Mouse (Mus musculus) stomach, embryonic 14.5 days (tissue): ENCODE data around the gene Gdpd3. TPM values are rescaled to one million over a fixed set of nuclear protein-coding genes. Genes with fewer than 3 reads are reported as not detected.

ENCODE experiments used
- ATAC-seq: fragments of 200-750 bp; cut with Nextera tagmentation; 2 replicates; pipeline ENCODE4 v1.8.0; 2017; ENCODE audit warnings: low read depth, moderate TSS enrichment; ENCODE audit not compliant: insufficient number of reproducible peaks, insufficient read depth, low FRiP score
- H3K27ac ChIP-seq: fragments of 300-500 bp; sonication (generic); 2 replicates; pipeline ENCODE4 v1.5.1; 2014; ENCODE audit warnings: mild to moderate bottlenecking, low read length, moderate library complexity, mixed read lengths
- H3K27me3 ChIP-seq: fragments of 300-500 bp; sonication (generic); 2 replicates; pipeline ENCODE4 v1.6.1; 2014; ENCODE audit warnings: low read length, control low read depth, mixed read lengths; ENCODE audit not compliant: control insufficient read depth, insufficient read depth
- H3K36me3 ChIP-seq: fragments of 300-500 bp; sonication (generic); 2 replicates; pipeline ENCODE4 v1.6.1; 2014; ENCODE audit warnings: mild to moderate bottlenecking, control low read depth, low read length, moderate library complexity, mixed read lengths; ENCODE audit not compliant: control insufficient read depth, insufficient read depth
- H3K4me1 ChIP-seq: fragments of 300-500 bp; sonication (generic); 2 replicates; pipeline ENCODE4 v1.6.1; 2014; ENCODE audit warnings: low read length, control low read depth, mixed read lengths; ENCODE audit not compliant: control insufficient read depth, insufficient read depth
- H3K4me2 ChIP-seq: fragments of 300-500 bp; sonication (generic); replicated peaks from 2 replicates; pipeline ENCODE4 v1.6.1; 2014; ENCODE audit warnings: low read depth, low read length, control low read depth
- H3K4me3 ChIP-seq: fragments of 300-500 bp; sonication (generic); 2 replicates; pipeline ENCODE4 v1.5.1; 2014; ENCODE audit warnings: low read depth, low read length, control low read depth
- H3K9ac ChIP-seq: fragments of 300-500 bp; sonication (generic); replicated peaks from 2 replicates; pipeline ENCODE4 v1.6.1; 2014; ENCODE audit warnings: low read depth, mild to moderate bottlenecking, control low read depth, low read length, moderate library complexity, mixed read lengths
- H3K9me3 ChIP-seq: fragments of 300-500 bp; sonication (generic); 2 replicates; pipeline ENCODE4 v1.6.1; 2016; ENCODE audit warnings: low read depth, low read length, control low read depth; ENCODE audit not compliant: control insufficient read depth
- WGBS: fragments of 180-500 bp; shearing (Covaris S2); extraction: QIAGEN DNeasy Blood & Tissue Kit; methylation state at CpG from one replicate; pipeline ENCODE4 v1.1.7; 2014; 5-methylcytosine and 5-hydroxymethylcytosine counted together
- polyA plus RNA-seq: library from polyadenylated mRNA; unstranded; fragments of >200 nt; fragmentation: Nextera tagmentation; extraction: Ambion mirVana; gene quantifications from 2 replicates; pipeline ENCODE4 v1.2.1, GENCODE M21; 2014

Gene Gdpd3
- polyA plus RNA-seq, 1 experiment from 2014 or later = 2.8 TPM

- Histone ChIP-seq H3K36me3 (peaks cover 58% of the 10 kb centered on the region), H3K4me1 (peaks cover 13% of the 10 kb centered on the region)
- no peak for ATAC-seq
Observed at GRCm38 (mm10) chr7:126785056-126785455, 18.9 kb downstream of the Gdpd3 start.

DNA sequence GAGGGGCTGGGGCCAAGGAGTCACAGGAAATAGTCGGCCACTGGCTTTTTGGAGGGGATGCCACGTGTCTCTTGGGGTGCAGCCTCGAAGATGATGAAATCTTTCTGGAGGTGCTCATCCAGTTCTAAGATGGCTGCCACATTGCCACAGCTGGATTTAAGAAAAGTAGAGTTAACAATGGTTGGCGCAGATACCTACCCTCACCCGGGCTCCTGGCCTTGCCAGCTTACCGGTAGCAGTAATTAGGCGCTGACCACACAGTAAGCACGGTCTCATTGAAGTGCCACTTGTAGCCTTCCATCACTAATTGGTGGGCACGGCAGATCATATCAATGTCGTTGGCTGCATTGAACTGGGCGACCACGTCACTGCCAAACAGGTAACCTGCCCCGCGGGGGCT is 20.0 kb downstream of the Gdpd3 start:
- H3K9me3 ChIP-seq = no peaks in the 10 kb centered on the region
- H3K9ac ChIP-seq = no peak overlapping the region
- no peak overlapping the region for H3K27ac ChIP-seq
- ATAC-seq = no peak
- peaks cover 58% of the 10 kb centered on the region for H3K36me3 ChIP-seq
- H3K4me1 ChIP-seq = peaks cover 12% of the 10 kb centered on the region; the same call in 1 of the 2 replicates
- H3K4me2 ChIP-seq = no peak overlapping the region
- no peak overlapping the region for H3K4me3 ChIP-seq
- WGBS = 88% methylated on average over 14 of the region's 14 CpGs
- no peaks in the 10 kb centered on the region for H3K27me3 ChIP-seq

More at GRCm38 (mm10) chr7:126785056-126785455, 18.9 kb downstream of the Gdpd3 start:
- 57% methylated on average over 4 of the region's 4 CpGs for WGBS
- Histone ChIP-seq H3K4me2 (no peak overlapping the region), H3K9me3 (no peaks in the 10 kb centered on the region), H3K4me3 (no peak overlapping the region), H3K27me3 (no peaks in the 10 kb centered on the region), H3K27ac (no peak overlapping the region), H3K9ac (no peak overlapping the region)

DNA sequence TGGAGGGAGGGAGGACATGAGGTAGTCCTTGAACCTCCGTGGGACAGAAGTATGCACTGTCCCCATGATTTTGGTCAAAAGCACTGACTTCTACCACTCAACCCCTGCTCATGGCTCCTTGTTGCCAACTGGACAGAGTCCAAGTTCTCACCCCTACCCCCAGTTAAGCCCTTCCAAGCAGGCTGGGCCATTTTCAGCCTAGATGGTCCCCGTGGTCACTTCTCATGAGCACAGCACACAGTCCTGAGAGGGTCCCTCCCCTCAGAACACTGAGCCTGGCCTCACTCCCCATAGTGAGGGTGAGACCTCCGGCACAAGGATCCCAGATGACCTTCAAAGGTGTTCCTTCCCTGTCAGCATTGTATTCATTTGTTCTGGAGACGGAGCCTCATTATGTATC is 23.0 kb downstream of the Gdpd3 start:
- Histone ChIP-seq H3K4me3 (no peak overlapping the region), H3K27ac (no peak overlapping the region), H3K27me3 (no peaks in the 10 kb centered on the region), H3K4me2 (no peak overlapping the region), H3K4me1 (peaks cover 10% of the 10 kb centered on the region; the same call in 1 of the 2 replicates), H3K36me3 (peaks cover 57% of the 10 kb centered on the region), H3K9me3 (no peaks in the 10 kb centered on the region), H3K9ac (no peak overlapping the region)
- WGBS = 89% methylated on average over 4 of the region's 4 CpGs
- no peak for ATAC-seq

DNA sequence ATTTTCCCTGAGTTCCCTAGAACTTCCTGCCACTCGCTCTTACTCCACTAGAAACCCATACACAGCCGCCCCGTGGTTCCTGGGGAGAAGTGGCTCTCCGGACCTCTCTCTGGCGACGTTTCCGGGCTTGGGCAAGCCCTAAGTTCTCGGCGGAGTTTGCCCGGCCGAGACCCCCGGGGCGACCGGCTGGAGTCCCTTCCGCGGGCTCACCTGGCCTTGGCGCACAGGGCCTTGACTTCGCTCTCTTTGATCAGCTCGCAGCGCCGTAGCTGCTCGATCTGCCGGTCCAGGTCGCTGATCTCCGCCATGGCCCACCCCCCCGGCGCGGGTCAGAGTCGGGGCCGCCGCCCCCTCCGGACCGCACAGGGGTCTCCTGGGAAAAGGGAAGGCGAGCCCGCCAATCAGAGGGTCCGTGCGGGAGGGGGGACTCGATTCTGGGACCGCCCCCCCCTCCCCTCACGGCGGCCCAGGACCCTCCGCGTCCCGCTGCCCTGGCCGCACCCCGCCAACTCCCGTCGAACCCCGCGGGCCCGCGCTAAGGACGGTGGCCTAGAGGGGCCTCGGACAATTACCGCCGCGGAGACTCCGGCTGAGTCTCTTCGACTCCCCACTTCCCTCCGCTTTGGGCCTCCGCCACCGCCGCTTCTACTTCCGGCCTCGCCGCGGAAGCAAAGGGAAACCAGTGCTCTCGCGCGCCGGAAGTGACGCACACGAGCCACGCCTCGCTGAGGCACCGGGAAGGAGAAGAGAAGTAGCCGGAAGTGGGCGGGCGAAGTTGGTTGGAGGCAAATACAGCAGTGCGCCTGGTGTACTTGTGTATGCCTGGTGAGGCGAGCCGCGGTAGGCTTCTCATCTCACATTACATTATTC is 26.0 kb downstream of the Gdpd3 start, which contains the start of gene Ppp4c:
Gene Ppp4c (minus strand): TSS at position 646 of the 870 bp plus-strand sequence.
- Histone ChIP-seq H3K4me2 (peak within 1 kb of the TSS; percentile 66), H3K4me3 (peak within 1 kb of the TSS; percentile 90), H3K27me3 (no peaks in the 10 kb centered on the region), H3K9me3 (no peaks in the 10 kb centered on the region), H3K27ac (peak within 1 kb of the TSS; percentile 96), H3K36me3 (peaks cover 58% of the 10 kb centered on the region), H3K4me1 (peaks cover 14% of the 10 kb centered on the region; the same call in 1 of the 2 replicates), H3K9ac (peak within 1 kb of the TSS; percentile 93)
- WGBS = under 1% methylated on average over 79 of the region's 83 CpGs
- ATAC-seq = peak; percentile 95

GRCm38 (mm10) chr7:126792721-126793443 is 26.7 kb downstream of the Gdpd3 start:
- Histone ChIP-seq H3K4me2 (peak overlapping the region; percentile 66), H3K4me3 (peak overlapping the region; percentile 90), H3K9ac (peak overlapping the region; percentile 28; the same call in 1 of the 2 replicates), H3K9me3 (no peaks in the 10 kb centered on the region), H3K27ac (peak overlapping the region; percentile 96), H3K36me3 (peaks cover 54% of the 10 kb centered on the region), H3K27me3 (no peaks in the 10 kb centered on the region), H3K4me1 (peaks cover 22% of the 10 kb centered on the region)
- no peak for ATAC-seq
- WGBS = 22% methylated on average over 11 of the region's 11 CpGs

- no peak for ATAC-seq
- WGBS = 81% methylated on average over 4 of the region's 4 CpGs
- Histone ChIP-seq H3K9me3 (no peaks in the 10 kb centered on the region), H3K9ac (no peak overlapping the region), H3K4me1 (peaks cover 22% of the 10 kb centered on the region), H3K27me3 (no peaks in the 10 kb centered on the region), H3K4me3 (no peak overlapping the region), H3K27ac (no peak overlapping the region), H3K36me3 (peaks cover 46% of the 10 kb centered on the region), H3K4me2 (no peak overlapping the region)
Observed at GRCm38 (mm10) chr7:126793456-126794270, 27.5 kb downstream of the Gdpd3 start.

GRCm38 (mm10) chr7:126794271-126794605 is 28.1 kb downstream of the Gdpd3 start:
- Histone ChIP-seq H3K9ac (no peak overlapping the region), H3K9me3 (no peaks in the 10 kb centered on the region), H3K4me3 (no peak overlapping the region), H3K27ac (no peak overlapping the region), H3K4me2 (no peak overlapping the region), H3K4me1 (peaks cover 22% of the 10 kb centered on the region), H3K36me3 (peaks cover 41% of the 10 kb centered on the region), H3K27me3 (no peaks in the 10 kb centered on the region)
- WGBS = 66% methylated on average over 4 of the region's 4 CpGs
- ATAC-seq = no peak
